Mouse (Mus musculus): ENCODE measurements around the gene Hoxd10.

Gene Hoxd10

GRCm38 (mm10) chr2:74711721-74712621, 20.2 kb downstream of the Hoxd10 start, which contains the start of the genes Hoxd3 and Hoxd4:
TSS of gene Hoxd3 (plus strand) at chr2:74711927.
TSS of gene Hoxd4 (plus strand) at chr2:74711929.
- Histone ChIP-seq H3K4me1 (replicated peaks; ENCODE audit: low read depth, low read length) (peaks cover 34% of the 10 kb centered on the region), H3K9me3 (ENCODE audit: low read length) (no peaks in the 10 kb centered on the region), H3K36me3 (ENCODE audit: insufficient read depth, low read length) (no peaks in the 10 kb centered on the region), H3K27me3 (ENCODE audit: insufficient read depth, low read length) (peaks cover 95% of the 10 kb centered on the region), H3K4me3 (replicated peaks; ENCODE audit: low read length) (peak within 1 kb of the TSS; percentile 72)
- TF ChIP-seq NANOG (IDR thresholded peaks at IDR 0.05; ENCODE audit: borderline replicate concordance, low read length) = no peak
- 0 out of 2 replicates have a peak, but pooled peaks have one; percentile 24 for TF ChIP-seq POU5F1 (IDR thresholded peaks at IDR 0.05; ENCODE audit: borderline replicate concordance, low read length)

GRCm38 (mm10) chr2:74713239-74714150, 21.8 kb downstream of the Hoxd10 start:
- Histone ChIP-seq H3K36me3 (ENCODE audit: insufficient read depth, low read length) (no peaks in the 10 kb centered on the region), H3K27me3 (ENCODE audit: insufficient read depth, low read length) (peaks cover 96% of the 10 kb centered on the region), H3K9me3 (ENCODE audit: low read length) (no peaks in the 10 kb centered on the region), H3K4me3 (replicated peaks; ENCODE audit: low read length) (no peak overlapping the region), H3K4me1 (replicated peaks; ENCODE audit: low read depth, low read length) (peaks cover 34% of the 10 kb centered on the region)
- TF ChIP-seq NANOG (IDR thresholded peaks at IDR 0.05; ENCODE audit: borderline replicate concordance, low read length) (no peak), CTCF (conservative IDR thresholded peaks at IDR 0.05; ENCODE audit: low read length) (no peak), POU5F1 (IDR thresholded peaks at IDR 0.05; ENCODE audit: borderline replicate concordance, low read length) (no peak)

GRCm38 (mm10) chr2:74714156-74714789, 22.5 kb downstream of the Hoxd10 start:
- TF ChIP-seq NANOG (IDR thresholded peaks at IDR 0.05; ENCODE audit: borderline replicate concordance, low read length) (no peak), CTCF (conservative IDR thresholded peaks at IDR 0.05; ENCODE audit: low read length) (no peak), POU5F1 (IDR thresholded peaks at IDR 0.05; ENCODE audit: borderline replicate concordance, low read length) (no peak)
- peaks cover 34% of the 10 kb centered on the region for H3K4me1 ChIP-seq (replicated peaks; ENCODE audit: low read depth, low read length)
- H3K4me3 ChIP-seq (replicated peaks; ENCODE audit: low read length) = no peak overlapping the region
- peaks cover 95% of the 10 kb centered on the region for H3K27me3 ChIP-seq (ENCODE audit: insufficient read depth, low read length)
- H3K36me3 ChIP-seq (ENCODE audit: insufficient read depth, low read length) = no peaks in the 10 kb centered on the region
- H3K9me3 ChIP-seq (ENCODE audit: low read length) = no peaks in the 10 kb centered on the region

- peaks cover 40% of the 10 kb centered on the region for H3K4me1 ChIP-seq (replicated peaks; ENCODE audit: low read depth, low read length)
Observed at GRCm38 (mm10) chr2:74714881-74715280, 23.2 kb downstream of the Hoxd10 start.

GRCm38 (mm10) chr2:74715504-74716241, 23.9 kb downstream of the Hoxd10 start:
- Histone ChIP-seq H3K9me3 (ENCODE audit: low read length) (no peaks in the 10 kb centered on the region), H3K4me1 (replicated peaks; ENCODE audit: low read depth, low read length) (peaks cover 48% of the 10 kb centered on the region), H3K27me3 (ENCODE audit: insufficient read depth, low read length) (peaks cover 89% of the 10 kb centered on the region), H3K4me3 (replicated peaks; ENCODE audit: low read length) (peak overlapping the region; percentile 55), H3K36me3 (ENCODE audit: insufficient read depth, low read length) (no peaks in the 10 kb centered on the region)
- TF ChIP-seq CTCF (conservative IDR thresholded peaks at IDR 0.05; ENCODE audit: low read length) (peak; percentile 39), NANOG (IDR thresholded peaks at IDR 0.05; ENCODE audit: borderline replicate concordance, low read length) (no peak), POU5F1 (IDR thresholded peaks at IDR 0.05; ENCODE audit: borderline replicate concordance, low read length) (no peak)

More at GRCm38 (mm10) chr2:74714881-74715280, 23.2 kb downstream of the Hoxd10 start:
- Histone ChIP-seq H3K27me3 (ENCODE audit: insufficient read depth, low read length) (peaks cover 93% of the 10 kb centered on the region), H3K36me3 (ENCODE audit: insufficient read depth, low read length) (no peaks in the 10 kb centered on the region), H3K9me3 (ENCODE audit: low read length) (no peaks in the 10 kb centered on the region), H3K4me3 (replicated peaks; ENCODE audit: low read length) (no peak overlapping the region)
- TF ChIP-seq POU5F1 (IDR thresholded peaks at IDR 0.05; ENCODE audit: borderline replicate concordance, low read length) (no peak), CTCF (conservative IDR thresholded peaks at IDR 0.05; ENCODE audit: low read length) (no peak), NANOG (IDR thresholded peaks at IDR 0.05; ENCODE audit: borderline replicate concordance, low read length) (no peak)

GRCm38 (mm10) chr2:74720384-74720783, 28.7 kb downstream of the Hoxd10 start:
- no peak overlapping the region for H3K4me3 ChIP-seq (replicated peaks; ENCODE audit: low read length)
- H3K4me1 ChIP-seq (replicated peaks; ENCODE audit: low read depth, low read length) = peaks cover 47% of the 10 kb centered on the region
- peaks cover 89% of the 10 kb centered on the region for H3K27me3 ChIP-seq (ENCODE audit: insufficient read depth, low read length)
- no peaks in the 10 kb centered on the region for H3K36me3 ChIP-seq (ENCODE audit: insufficient read depth, low read length)
- H3K9me3 ChIP-seq (ENCODE audit: low read length) = 0 out of 2 replicates have a peak, but pooled peaks cover 2% of the 10 kb centered on the region
- TF ChIP-seq CTCF (conservative IDR thresholded peaks at IDR 0.05; ENCODE audit: low read length) (no peak), NANOG (IDR thresholded peaks at IDR 0.05; ENCODE audit: borderline replicate concordance, low read length) (no peak), POU5F1 (IDR thresholded peaks at IDR 0.05; ENCODE audit: borderline replicate concordance, low read length) (no peak)

GRCm38 (mm10) chr2:74720955-74721491, 29.3 kb downstream of the Hoxd10 start:
- no peaks in the 10 kb centered on the region for H3K36me3 ChIP-seq (ENCODE audit: insufficient read depth, low read length)
- H3K9me3 ChIP-seq (ENCODE audit: low read length) = 0 out of 2 replicates have a peak, but pooled peaks cover 2% of the 10 kb centered on the region
- H3K4me3 ChIP-seq (replicated peaks; ENCODE audit: low read length) = no peak overlapping the region
- peaks cover 43% of the 10 kb centered on the region for H3K4me1 ChIP-seq (replicated peaks; ENCODE audit: low read depth, low read length)
- no peak for TF ChIP-seq POU5F1 (IDR thresholded peaks at IDR 0.05; ENCODE audit: borderline replicate concordance, low read length)
- no peak for TF ChIP-seq NANOG (IDR thresholded peaks at IDR 0.05; ENCODE audit: borderline replicate concordance, low read length)
- TF ChIP-seq CTCF (conservative IDR thresholded peaks at IDR 0.05; ENCODE audit: low read length) = no peak
- H3K27me3 ChIP-seq (ENCODE audit: insufficient read depth, low read length) = peaks cover 92% of the 10 kb centered on the region

All from E14TG2a.4 (cell line).